Mouse (Mus musculus) right cerebral cortex, postnatal 36 days (tissue): ENCODE results near the gene Ifi27l2a.

ENCODE experiments used
- DNase-seq, 2 experiments: peaks; one replicate each; pipeline ENCODE4 v3.0.0; 2022; ENCODE audit warnings: low spot score in 2 of 2, mixed read lengths in 1 of 2

Ifi27l2a gene

GRCm38 (mm10) chr12:103426710-103427109 is 16.8 kb downstream of the Ifi27l2a start:
- no peak for DNase-seq

- DNase-seq, result peak; percentile 99 to 100
Measured at GRCm38 (mm10) chr12:103425729-103426470, 17.6 kb downstream of the Ifi27l2a start, which contains the start of gene Ddx24. Ddx24 (minus strand) TSS chr12:103425830.

GRCm38 (mm10) chr12:103425016-103425728 is 18.3 kb downstream of the Ifi27l2a start:
- no peak for DNase-seq

GRCm38 (mm10) chr12:103408144-103408543 is 35.3 kb downstream of the Ifi27l2a start:
- peak; percentile 65 to 68 for DNase-seq

DNA sequence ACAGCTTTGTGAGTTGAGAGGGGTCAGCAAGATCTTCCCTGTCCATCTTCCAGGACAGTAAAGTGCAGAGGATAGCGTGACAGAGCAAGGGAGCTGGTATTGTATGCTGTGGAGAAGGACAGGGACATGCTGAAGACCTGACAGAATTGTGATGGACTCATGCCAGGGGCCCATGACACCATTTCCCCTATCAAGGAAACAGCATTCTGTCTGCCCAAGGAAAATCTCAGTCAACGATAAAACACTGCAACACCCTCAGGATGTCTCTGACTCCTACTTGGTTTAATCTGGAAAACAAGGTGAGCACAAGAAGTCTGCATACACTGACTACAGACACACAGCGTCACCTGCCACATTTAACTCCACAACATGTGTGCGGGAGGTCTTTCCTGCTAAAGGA is 35.8 kb downstream of the Ifi27l2a start, which contains the start of gene 9330161L09Rik:
Gene 9330161L09Rik (minus strand): TSS at position 101 of the 400 bp plus-strand sequence.
- no peak for DNase-seq

DNA sequence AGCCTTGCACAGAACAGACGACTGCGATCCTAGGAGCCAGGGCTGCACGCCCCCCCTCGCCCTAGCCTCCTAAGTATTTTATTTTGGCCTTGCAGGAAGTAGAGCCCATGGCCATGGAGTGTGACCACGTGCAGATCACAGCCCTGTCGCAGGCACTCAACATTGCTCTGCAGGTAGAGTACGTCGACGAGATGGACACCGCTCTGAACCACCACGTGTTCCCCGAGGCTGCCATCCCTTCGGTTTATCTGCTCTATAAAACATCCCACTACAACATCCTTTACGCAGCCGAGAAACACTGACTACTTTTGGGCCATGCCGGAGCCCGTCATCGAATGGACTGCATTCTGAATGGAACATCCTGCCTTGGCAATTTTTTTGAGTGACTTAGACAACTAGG is 39.3 kb downstream of the Ifi27l2a start:
- no peak for DNase-seq

DNA sequence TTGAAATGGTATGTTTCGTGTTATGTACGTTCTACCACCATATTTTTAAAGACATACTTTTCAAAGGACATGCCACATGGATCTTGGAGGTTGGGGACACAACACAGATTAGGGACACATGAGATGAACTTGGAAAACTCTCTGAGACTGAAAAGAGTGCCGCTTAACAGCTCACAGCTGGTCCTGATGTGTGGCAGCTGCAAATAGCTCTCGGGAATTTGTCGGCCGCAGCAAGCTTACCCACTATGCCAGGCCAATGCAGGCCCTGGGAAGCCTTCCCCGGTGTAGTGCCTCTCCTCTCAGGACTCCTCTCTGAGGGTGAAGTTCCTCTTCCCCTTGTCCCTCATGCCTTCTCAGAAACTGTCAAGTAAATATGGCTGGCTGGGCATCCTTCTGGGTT is 46.7 kb downstream of the Ifi27l2a start:
- DNase-seq, result no peak

GRCm38 (mm10) chr12:103395486-103396275 is 47.8 kb downstream of the Ifi27l2a start:
- DNase-seq, result no peak

DNA sequence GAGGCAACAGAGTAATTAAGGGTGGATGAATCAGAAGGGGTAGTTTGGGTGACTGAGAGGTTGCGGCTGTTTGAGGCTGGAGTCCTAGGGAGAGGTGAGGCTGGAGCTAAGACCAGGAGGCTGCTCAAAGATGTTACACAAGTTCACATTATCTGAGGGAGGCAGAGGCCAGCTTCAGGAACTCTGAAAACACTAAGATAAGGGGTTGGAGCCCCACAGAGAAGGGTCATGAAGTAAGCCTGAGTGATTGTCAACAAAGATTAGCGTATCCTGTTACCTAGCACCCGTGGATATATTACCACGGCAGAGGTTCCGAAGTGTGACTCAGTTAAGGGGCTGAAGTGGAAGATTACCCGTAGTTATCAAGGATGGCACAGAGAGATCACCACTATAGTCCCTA is 50.0 kb downstream of the Ifi27l2a start:
- no peak for DNase-seq
